Mouse (Mus musculus): ENCODE measurements at regions not wholly inside any gene's neighbourhood (a gene's known extent, or its start where the extent isn't known, plus 50 kb on each side); places are given as distances from the start of the nearest gene placed in this dataset.
A peak's percentile ranks its signal among the peaks of the same experiment; 100 is the strongest.

DNA sequence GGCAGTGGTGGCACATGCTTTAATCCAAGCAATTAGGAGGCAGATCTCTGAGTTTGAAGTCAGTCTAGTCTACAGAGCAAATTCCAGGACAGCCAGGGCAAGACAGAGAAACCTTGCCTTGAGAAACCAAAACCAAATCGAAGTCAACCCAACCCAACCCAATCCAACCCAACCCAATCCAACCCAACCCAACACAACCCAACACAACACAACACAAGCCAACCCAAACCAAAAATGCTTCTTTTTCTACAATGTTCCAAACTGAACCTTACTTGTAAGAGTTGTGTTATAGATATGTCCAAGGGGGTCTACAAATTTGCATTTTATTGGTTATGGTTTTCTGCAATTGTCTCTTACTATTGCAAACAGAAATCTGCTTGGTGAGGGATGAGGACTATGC, 52.8 kb upstream of the Chodl start:
- ATAC-seq (ENCODE audit: insufficient number of reproducible peaks, low FRiP score, low TSS enrichment), result no peak

DNA sequence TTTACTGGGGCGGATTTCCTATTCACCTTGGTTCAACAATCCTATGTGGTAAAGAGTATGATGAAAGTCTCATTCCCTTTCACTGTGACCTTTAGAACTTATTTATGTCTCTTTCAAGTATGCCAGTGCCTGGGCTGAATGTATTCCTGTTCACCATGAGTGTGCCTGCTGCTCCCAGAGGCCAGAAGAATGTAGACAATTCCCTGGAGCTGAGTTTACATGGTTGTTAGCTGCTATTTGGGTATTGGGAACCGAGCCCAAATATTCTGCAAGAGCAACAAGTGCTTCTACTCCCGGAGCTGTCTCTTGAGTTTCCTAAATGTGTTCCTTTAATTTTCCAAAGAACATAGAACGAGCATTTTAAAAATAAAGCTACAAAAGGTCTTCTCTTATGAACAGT, 71.7 kb upstream of the Chodl start:
- ATAC-seq (ENCODE audit: insufficient number of reproducible peaks, low FRiP score, low TSS enrichment), result no peak

DNA sequence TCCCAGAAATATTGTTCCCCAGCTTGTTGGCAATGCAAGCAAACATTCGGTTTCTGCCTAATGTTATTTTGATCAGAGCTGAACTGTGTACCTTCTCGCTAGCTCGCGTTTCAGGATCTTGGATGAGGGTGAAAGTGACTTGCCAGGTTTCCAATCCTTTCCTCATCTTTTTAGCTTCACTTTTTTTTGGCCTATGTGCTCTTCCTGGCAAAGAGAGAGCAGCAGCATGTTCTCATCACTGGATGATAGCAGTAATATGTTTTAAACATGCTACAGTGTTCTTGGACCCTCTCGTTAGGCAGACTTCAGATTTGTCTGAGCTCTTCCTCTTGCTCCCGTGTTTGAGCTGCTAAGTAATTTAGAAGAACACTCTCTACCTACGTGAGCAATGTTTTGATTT, 99.8 kb upstream of the Chodl start:
- ATAC-seq (ENCODE audit: insufficient number of reproducible peaks, low FRiP score, low TSS enrichment), result no peak

DNA sequence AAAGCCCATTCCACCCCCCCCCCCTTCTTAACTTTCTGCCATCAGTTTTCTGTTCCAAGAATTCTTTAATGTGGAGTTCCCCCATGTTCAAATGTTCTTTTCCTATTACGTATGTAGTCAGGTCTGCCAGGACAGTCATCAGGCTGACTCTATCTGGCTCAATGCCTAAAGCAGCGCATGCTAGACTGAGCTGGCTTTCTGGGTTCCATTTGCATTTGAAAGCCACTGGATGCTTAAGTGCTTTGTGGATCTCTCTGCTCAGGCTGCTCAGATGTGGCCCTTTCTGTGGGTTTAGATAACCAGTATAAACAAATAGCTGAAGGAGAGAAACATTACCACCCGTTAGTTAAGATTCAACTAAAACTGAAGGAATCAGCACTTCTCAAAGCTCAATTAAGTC, 103.0 kb upstream of the Chodl start:
- ATAC-seq (ENCODE audit: insufficient number of reproducible peaks, low FRiP score, low TSS enrichment), result no peak

DNA sequence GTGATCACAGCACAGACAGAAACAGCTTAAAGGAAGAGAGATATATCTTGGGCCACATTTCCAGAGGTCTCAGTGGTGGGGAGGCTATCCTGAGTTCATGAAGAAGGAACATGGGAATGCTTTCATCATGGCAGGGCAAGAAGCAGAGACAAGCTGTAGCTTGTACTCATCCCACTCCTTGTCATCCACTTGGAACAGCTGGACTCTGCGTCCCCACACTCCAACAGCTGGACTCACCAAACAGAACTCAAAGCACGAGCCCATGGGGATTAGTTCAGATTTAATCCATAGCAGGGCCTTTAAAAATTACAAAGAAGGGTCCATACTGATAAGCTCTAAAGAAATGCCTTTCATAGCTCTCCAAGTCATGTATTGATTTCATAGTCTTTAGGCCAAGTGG, 140.7 kb upstream of the Chodl start:
- ATAC-seq (ENCODE audit: insufficient number of reproducible peaks, low FRiP score, low TSS enrichment), result no peak

DNA sequence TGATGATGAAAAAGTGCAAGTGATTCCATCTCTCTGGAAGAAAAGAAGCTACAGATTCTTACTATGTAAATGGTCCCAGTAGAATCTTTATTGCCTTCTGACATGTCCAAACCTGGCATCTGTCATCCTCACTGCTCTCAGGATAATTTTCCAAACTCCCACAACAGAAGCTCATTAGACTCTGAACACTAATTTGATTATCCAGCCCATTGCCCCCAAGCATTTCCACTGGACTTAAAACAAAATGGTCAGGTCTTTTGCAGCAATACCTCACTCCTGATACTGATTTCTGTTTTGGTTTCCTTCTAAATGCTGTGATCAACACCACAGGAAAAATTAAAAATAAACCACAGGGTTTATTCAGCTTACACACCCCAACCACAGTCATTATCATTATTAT, 171.5 kb upstream of the Chodl start:
- no peak for ATAC-seq (ENCODE audit: insufficient number of reproducible peaks, low FRiP score, low TSS enrichment)

DNA sequence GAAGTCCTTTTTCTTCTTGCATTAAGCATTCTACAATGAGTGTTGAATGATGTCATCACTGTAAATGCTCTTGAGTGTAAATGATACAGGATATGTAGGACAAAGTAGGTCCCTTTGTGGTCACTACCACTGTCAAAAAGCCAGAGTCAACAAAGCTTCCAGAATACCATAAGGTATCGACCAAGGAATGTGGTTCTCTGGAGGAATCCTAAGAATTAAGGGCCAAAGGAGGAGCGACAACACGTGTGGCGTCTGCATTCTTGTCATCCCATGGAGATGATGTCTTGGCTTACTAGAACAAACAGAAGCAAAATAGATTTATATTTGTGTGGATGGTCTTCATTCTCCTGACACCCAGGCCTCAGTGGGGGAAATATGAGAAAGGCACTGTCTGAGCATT, 161.4 kb upstream of the D16Ertd472e start:
- no peak for ATAC-seq (ENCODE audit: insufficient number of reproducible peaks, low FRiP score, low TSS enrichment)

DNA sequence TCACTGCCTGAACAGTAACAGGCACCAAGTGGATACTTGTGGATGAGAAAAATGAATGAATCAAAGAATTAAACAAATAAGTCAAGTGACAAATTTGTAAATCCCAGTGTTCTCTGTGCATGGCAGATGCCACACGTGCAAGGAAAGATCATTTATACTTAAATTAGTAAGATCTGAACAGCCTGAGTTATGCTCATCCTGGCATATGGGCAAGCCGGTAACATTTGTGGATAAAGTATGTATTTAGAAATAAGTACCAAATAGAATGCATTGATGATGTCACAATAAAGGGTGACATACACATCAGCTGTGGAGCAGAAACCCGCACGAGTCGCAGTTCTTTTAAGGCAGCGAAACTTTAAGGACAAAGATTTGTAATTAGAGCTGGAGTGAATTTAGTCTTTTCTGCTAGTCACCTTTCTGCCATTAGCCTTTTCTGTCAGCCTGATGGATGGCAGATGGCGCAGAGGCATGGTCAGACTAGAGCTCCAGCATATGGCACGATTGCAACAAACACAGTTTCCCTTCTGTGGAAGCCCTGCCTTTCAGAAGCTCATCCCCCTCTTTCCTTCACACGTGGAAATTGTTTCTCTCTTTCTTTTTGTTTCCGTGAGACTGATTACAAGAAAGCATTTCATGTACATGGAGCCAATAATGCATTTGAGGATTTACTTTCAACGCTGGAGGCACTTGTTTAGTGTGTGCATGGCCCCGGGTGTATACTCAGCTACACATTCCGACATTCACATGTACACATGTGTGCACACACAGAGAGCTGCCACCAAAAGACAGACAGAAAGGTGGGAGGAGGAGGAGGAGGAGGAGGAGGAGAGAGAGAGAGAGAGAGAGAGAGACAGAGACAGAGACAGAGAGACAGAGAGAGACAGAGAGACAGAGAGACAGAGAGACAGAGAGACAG, 154.3 kb upstream of the D16Ertd472e start:
- ATAC-seq (ENCODE audit: insufficient number of reproducible peaks, low FRiP score, low TSS enrichment), result no peak

DNA sequence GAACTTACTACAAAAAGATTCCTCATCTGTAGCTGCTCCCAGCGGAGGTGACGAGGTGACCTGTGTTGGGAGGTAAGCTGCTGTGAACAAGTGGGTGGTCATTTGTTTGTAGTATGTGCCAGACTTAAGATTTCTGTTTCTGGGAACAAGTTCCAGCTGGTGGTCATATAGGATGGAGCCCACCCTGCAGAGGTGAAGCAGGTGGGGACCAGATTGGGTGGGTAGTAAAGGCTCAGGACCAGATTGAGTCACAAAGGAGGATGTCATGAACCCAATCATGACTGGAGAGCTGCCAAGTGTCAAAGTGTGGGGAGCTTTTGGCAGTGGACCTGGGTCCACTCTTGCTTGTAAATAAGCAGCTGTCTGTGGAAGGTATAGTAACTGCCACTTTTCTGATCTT, 149.0 kb upstream of the D16Ertd472e start:
- ATAC-seq (ENCODE audit: insufficient number of reproducible peaks, low FRiP score, low TSS enrichment), result no peak

DNA sequence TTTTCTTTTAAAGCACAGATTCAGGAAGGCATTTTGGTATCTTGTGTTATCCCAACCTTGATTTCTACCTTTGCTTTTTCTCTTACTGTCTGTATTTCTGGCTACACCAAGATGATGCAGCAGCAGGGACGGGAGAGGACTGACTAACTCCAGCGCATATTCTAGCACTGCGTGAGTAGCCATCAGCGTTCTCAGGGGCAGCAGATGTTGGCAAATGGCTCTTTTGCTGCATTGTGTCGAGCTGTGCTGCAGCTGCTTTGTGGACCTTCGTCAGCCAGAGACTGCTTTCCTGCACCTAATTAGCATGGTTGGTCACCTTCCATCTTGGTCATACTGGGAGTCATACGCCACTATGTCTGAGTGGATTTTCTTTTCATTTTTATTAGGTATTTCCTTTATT, 133.4 kb upstream of the D16Ertd472e start:
- ATAC-seq (ENCODE audit: insufficient number of reproducible peaks, low FRiP score, low TSS enrichment), result no peak

DNA sequence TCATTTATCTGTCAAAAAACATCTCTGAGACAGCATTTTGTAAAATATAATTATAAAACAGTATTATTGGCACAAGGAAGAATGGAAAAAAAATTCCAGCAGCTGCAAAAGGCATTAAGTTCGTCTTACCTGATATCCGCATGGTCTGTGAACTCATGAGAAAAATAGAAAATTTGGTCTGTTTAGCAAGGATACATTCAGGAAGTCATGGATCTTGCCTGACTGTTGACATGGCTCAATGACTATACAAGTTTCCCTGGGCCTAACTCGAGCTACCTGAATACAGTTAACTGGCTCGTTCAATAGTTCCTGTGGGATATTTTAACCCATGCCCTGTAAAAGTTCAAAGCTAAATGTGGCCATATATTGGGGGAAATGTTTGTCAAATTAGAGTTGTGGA, 131.1 kb upstream of the D16Ertd472e start:
- no peak for ATAC-seq (ENCODE audit: insufficient number of reproducible peaks, low FRiP score, low TSS enrichment)

DNA sequence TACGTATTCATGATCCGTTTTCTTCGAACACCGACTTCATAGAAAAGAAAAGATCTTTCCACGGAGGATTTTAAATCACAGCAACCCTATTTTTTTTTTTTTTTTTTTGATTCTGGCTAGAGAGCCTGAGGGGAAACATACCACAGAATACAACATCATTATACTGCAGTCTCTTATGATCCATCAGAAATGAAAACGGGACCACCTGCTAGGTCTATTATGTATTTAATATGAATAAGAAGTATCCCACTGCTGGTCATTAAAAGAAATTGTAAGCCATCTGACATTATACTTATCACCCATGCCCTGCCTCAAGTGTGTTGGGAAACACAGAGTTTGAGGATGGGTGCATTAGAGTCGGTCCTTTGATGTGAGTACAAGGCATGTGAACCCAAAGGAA, 130.7 kb upstream of the D16Ertd472e start:
- no peak for ATAC-seq (ENCODE audit: insufficient number of reproducible peaks, low FRiP score, low TSS enrichment)

DNA sequence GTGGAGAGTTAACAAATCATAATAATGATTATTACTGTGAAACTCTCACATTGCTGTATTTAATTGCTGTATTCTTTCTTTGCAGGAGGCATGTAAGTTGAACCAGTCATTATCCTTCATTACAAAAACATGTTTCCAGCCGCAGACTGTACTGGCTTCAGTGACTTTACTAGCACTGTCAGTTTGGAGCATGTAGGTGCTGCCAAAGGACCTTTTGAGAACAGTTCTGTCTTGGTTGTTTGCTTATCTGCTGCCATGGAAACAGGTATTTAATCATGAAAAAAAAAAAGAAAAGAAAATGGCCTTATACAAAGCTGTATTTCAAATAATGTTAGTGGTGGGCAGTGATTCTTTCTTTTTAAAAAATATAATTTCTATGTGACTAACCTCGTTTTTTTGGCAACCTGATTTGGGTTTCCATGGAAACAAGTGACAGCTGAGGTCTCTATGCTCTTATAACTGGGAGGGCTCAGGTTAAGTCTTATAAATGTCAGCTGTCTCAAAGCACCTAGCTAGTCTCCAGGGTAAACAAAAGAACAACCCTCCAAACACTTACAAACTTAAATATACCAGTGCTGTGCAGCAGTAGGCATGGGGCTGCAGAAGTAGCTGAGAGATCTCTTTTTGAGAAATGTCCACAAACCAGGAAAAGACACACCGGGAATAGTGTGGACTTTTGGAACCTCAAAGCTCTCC, 121.2 kb upstream of the D16Ertd472e start:
- no peak for ATAC-seq (ENCODE audit: insufficient number of reproducible peaks, low FRiP score, low TSS enrichment)

DNA sequence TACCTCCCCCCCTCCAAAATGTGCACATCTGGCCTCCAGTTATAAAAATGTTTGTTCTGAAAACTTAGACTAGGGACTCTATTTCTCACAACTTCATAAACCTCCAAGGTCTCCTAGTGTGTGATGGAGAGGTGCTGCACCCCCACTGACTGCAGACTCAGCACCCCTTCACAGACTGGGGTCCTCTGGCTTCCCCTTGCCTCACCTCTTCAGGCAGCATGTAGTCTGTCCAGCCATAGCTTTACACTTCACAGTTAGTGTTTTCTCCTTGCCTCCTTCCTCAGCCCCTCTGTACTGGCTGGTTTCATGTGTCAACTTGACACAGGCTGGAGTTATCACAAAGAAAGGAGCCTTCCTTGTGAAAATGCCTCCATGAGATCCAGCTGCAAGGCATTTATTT, 111.7 kb upstream of the D16Ertd472e start:
- ATAC-seq (ENCODE audit: insufficient number of reproducible peaks, low FRiP score, low TSS enrichment), result no peak

DNA sequence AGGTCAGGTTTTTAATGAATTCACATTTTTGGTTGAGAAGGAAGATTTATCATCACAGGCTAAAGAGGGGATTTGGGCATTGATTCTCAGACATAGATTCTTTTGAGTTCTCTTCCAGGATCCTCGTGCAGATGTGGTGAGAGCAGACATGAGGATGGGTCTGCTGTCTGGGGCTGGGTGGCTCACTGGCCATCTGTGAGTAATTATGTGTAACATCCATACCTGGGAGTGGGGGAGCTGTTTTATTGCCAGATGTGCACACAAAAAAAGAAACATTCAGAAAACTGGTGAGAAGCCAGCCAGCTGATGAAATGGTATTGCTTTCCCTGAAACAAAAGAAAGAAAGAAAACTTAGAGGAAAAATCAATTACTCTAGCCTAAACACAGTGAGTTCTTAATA, 108.7 kb upstream of the D16Ertd472e start:
- ATAC-seq (ENCODE audit: insufficient number of reproducible peaks, low FRiP score, low TSS enrichment), result no peak

DNA sequence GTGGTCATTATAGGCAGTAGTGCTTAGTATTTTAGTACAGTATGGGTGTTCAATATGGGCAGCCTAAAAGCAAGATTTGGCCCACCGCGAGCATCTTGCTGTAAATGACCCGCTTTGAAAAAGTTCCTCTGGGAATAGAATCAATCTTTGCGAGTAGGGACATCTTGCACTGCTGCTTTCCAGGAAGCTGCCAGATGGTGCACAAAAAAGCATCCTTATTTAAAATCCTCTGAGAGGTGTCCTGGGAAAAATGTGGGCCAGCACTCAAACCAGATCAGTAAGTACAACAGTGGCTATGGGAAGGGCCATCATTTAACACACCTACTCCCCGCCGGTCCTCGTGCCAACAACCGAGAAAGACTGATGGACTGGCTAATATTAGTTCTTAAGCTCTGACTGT, 107.5 kb upstream of the D16Ertd472e start:
- no peak for ATAC-seq (ENCODE audit: insufficient number of reproducible peaks, low FRiP score, low TSS enrichment)

DNA sequence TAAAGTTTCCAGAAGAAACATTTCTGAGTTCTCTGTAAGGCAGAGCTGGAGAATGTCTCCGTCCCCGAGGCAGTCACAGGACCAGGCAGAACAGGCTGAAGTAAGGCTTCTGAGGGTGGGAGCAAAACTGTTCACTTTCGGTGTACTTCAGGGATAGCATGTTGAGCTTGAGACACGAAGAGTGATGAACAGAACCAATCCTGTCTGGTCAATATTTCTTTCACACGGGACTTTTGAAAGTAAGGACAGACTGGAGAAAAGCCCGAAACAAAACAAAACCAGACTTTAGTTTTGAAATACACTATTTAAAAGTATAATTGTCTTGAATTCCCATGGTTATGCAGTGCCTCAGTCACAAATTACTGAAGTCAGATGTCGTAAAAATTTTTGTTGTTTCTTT, 84.6 kb upstream of the D16Ertd472e start:
- no peak for ATAC-seq (ENCODE audit: insufficient number of reproducible peaks, low FRiP score, low TSS enrichment)

DNA sequence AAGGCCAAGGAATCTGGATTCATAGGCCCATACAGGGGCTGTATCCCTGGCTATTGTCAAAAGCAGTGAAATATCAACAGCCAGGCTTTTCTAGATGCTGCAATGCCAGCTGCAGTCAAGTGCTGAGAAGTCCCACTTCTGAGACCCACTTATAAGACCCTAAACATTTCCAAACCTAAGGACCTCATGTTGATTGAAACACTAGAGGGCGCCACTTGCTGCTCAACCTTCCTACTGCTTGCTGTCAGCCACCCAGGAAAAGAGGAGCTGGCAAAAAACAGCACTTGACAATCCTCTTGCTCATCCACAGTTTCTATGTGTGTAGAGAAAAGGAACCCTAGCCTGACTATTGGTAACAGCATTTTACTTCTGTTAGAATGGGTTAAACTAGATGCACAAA, 68.2 kb upstream of the D16Ertd472e start:
- ATAC-seq (ENCODE audit: insufficient number of reproducible peaks, low FRiP score, low TSS enrichment), result no peak

DNA sequence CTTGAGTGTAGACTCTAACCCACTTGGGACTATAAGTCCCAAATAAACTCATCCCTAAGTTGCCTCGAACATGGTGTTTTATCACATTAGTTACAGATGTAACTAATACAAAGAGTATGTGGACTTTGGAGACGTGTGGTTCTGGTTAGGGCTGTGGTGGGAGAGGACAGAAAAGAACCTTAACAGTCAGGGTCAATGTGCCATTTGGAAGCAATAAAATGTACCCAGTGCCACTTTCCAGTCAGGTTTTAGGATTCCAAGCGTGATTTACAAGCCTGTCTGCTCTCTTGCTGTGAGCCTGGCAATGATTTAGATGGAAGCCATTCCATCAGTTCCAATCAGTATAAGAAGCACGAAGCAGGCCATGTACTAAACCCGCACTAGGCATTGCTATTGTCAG, 65.2 kb upstream of the D16Ertd472e start:
- ATAC-seq (ENCODE audit: insufficient number of reproducible peaks, low FRiP score, low TSS enrichment), result no peak

DNA sequence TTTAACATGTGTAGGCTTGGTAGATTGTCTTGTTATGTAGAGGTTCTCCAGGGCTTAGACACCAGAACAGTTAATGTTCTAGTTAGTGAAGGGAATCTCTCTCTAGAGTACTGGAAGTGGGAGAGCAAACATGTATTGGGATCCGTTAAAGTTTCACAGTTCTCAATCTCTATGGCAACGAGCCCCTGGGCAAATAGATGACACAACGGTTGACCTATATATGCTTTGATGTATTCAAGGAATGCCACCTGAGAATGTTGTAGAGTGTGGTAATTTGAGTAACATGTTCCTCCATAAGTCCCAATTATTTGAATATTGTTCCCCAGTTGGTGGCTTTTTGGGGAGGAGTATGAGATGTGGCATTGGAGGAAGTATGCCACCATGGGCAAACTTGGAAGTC, 64.7 kb upstream of the D16Ertd472e start:
- no peak for ATAC-seq (ENCODE audit: insufficient number of reproducible peaks, low FRiP score, low TSS enrichment)

DNA sequence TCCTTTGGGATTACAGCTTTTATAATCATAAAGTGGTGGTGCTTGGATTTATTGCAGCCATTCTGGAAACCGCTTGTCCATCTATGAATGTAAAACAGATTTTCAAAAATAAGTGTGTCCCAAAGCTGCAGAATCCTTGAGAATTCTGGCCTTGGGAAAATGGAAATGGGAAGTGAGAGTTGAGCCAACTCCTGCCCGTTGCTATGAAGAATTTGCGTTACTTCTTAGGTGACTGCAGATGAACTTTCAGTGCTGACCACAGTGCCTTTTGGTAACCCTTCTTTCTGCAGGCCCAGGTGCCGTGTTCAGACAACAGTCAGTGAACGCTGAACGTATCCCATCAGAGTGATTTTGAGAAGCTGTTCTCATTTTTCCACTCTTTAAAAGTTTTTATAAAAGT, 60.9 kb upstream of the D16Ertd472e start:
- ATAC-seq (ENCODE audit: insufficient number of reproducible peaks, low FRiP score, low TSS enrichment), result no peak

DNA sequence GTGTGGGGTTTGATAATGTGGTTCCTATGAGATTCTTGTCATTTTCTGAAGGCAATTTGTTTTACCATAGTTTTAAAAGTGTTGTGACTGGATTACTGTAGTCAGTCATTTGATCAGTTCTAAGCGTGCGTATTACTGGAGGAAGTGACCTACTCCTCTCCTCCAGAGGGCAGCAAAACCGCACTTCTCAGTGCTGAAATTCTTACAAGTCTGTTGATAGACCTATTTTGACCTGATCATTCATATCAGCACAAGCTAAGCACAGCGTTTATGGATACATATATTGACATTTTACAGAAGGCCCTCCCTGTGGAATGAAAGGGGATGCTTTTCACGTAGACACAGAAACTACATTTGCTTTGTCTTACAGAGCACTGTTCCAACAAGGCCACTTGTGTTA, 60.5 kb upstream of the D16Ertd472e start:
- 0 out of 2 replicates have a peak, but pooled peaks have one; percentile 60 for ATAC-seq (ENCODE audit: insufficient number of reproducible peaks, low FRiP score, low TSS enrichment)

Measured in cerebellum, adult (tissue).